8 mouse cellular contexts compared by ENCODE assay signal in genomic region chr11:46735076-46735475, GRCm38 (mm10). TPM values are rescaled to one million over a fixed set of nuclear protein-coding genes. Genes with fewer than 3 reads are reported as not detected.
"Had no signal": no experiment of that assay in that cellular context is flagged by ENCODE, and none has a peak within 500 bp of the region (broad histone marks: within the 10 kb centered on the region; RNA-seq: fewer than 3 reads in every experiment).

Havcr1 (plus strand) TSS chr11:46735080.

RNA-seq across cellular contexts. Expression of gene Havcr1, which starts in this region (rescaled TPM):
- polyA plus RNA-seq: liver, embryonic 15.5 days; midbrain, embryonic 11.5 days; midbrain, embryonic 13.5 days; midbrain, embryonic 15.5 days; midbrain, postnatal 0 days; neural tube, embryonic 12.5 days; neural tube, embryonic 14.5 days; stomach, embryonic 16.5 days had no signal
